Mouse (Mus musculus) layer of hippocampus, adult 18-20 months (tissue): ENCODE results near the gene Slc12a8. TPM values are rescaled to one million over a fixed set of nuclear protein-coding genes. Genes with fewer than 3 reads are reported as not detected.
"Not testable (repeated sequence)": the region's sequence is repeated elsewhere in the genome, so short reads cannot be mapped to it uniquely, and the experiment has no call there.

Source experiments
- DNase-seq, 2 experiments: peaks; one replicate each; pipeline ENCODE4 v3.0.0; 2022; ENCODE audit warnings: low spot score in 2 of 2
- long read RNA-seq: library from polyadenylated mRNA; stranded (forward); transcript quantifications from one replicate; pipeline ENCODE4 v2.0.0, GENCODE M21; 2021
- total RNA-seq, 2 experiments: library from RNA; stranded (reverse); gene quantifications; 2 replicates each; pipeline ENCODE4 v1.2.3; 2021

Gene Slc12a8
- total RNA-seq = under 1 TPM; 0.64 to 0.76 TPM
- long read RNA-seq, partial matches to known transcripts = 0 of 1 reads
- long read RNA-seq, other reads (novel, unspliced or antisense) = 0 of 1 reads

DNA sequence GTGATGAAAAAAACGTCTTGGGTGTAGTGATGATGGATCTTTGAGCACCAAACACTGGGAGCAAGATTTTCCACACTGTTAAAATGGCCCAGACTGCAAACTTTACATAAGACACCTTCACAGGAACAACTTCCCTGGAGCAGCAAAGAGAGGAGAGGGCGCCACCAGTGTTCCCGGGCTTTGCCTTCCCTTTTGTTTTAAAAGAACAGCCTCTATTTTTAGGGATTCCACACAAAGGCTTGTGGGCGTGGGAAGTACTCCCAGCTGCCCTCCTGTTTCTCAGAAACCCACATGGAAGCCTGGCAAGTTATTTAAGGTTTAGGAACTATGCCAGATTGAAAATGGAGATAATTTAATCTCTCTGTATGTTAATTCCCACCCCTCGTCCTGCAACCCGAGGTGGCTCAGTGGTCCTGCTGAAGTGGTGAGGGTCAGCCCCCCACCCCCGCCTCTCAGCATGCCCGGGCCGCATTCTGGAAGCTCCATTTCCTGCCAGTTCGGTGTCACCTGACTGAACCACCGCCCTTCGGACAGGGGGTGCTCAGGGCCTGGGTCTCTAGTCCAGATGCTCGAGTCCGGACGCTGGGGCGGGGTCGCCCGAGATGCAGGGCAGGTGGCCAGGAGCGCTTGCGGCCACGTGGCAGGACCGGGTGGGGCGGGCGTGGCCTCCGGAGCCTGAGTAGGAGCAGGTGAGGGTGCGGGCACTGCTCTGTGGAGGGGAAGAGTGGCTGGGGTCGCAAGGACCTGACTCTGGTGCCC is at the start of gene Slc12a8:
Gene Slc12a8 (plus strand): TSS at position 522 of the 759 bp plus-strand sequence.
- DNase-seq = peak; percentile 56 to 89

DNA sequence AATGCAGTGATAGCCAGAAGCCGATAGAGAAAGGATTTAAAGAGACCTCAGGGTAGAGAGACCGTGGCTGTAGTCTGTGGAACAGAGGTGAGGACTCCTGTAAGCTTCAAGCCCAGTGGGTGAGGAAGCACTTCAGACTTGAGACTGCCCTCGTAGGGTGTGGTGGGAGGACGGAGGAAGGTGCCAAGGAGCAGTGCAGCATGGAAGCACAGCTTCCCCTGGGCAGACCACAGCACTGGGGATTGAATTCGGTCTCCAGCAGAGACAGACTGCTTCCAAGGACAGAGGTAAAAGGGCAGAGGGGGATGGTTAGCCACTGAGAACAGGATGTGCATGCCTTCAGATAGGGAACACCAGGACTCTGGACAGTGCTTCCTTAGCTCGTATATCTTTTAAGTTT is 49.7 kb upstream of the Slc12a8 start:
- no peak for DNase-seq

DNA sequence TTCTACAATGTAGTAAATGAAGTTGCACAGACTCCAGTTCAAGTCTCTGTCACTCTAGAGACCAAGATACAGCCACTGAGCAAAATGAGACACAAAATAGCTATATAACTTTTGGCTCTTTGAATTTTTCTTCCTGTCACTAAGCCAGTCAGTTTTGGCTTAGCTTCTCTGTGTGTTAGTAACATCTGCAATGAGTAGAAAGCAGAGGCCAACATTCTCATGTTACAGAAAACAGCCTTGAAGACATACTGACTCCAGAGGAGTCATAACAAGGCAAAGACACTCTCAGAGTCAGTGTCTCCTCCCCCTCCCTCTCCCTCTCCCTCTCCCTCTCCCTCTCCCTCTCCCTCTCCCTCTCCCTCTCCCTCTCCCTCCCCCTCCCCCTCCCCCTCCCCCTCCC is 47.2 kb upstream of the Slc12a8 start:
- DNase-seq = no peak

DNA sequence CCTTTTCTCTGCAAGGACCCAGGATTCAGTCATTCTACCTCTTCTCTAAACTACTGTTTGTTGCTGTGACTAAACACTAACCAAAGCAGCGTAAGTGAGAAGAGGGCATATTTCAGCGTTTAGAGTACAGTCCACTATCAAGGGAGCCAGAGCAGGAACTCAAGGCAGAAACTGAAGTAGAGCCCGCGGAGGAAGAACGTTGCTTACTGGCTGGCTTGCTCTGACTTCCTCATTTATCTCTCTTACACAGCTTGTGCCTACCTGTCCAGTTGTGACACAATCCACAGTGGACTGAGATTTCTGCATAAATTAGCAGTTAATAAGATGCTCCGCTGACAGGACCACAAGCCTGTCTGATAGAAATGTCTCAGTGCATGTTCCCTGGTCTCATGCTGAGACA is 42.7 kb upstream of the Slc12a8 start:
- no peak for DNase-seq

DNA sequence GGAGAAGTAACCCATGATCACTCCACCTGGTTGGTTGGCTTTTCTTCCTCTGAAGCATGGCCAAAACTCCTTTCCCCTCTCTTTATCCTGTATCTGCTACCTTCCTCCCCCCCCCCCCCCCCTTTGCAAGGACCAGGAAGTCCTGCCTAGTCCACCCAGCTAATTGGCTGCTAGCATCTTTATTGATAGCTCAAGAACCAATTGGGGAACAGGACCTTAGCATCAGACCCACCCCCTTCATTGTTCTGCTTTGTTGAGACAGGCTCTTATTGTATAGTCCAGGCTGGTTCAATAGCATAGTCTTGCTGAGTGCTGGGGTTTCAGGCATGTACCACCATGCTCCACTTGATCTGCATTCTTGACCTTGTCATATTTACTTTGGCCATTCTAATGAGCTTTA is 37.2 kb upstream of the Slc12a8 start:
- no peak for DNase-seq

DNA sequence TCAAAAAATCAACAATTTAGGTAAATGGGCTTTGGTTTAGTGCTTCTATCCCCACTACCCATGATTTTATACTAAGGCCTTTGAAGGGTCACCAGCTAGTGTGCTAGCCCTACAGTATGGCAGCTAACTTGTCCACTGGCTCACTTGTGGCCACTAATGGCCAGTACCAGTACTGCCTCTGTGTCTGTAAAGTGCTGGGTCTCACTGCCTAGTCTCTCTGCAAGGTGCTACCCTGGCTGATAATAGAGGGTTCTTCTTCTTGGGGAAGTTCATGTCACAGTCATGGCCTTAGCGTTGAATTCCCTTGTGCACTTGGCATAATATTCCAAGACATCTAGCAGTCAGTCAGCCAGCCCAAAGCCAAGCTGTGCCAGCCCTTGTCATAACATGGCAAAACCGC is 36.0 kb upstream of the Slc12a8 start:
- DNase-seq = no peak

DNA sequence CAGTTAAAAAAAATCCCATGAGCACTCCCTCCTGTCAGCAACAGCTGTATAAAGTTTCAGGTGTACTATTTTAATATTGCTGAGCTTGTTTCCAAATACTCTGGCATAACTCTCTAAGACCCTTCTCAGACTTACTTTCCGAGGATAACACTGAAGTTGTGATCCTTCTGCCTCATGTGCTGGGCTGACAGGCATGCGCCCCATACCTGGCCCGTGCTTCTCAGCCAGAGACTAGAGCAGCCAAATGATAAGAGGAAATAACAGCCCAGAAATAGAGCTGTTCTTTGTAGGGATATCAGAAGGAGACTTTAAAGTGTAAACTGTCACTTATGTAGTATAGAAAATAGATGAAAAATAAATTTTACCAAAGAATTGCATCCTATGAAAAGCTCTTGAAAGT is 34.8 kb upstream of the Slc12a8 start:
- no peak for DNase-seq

DNA sequence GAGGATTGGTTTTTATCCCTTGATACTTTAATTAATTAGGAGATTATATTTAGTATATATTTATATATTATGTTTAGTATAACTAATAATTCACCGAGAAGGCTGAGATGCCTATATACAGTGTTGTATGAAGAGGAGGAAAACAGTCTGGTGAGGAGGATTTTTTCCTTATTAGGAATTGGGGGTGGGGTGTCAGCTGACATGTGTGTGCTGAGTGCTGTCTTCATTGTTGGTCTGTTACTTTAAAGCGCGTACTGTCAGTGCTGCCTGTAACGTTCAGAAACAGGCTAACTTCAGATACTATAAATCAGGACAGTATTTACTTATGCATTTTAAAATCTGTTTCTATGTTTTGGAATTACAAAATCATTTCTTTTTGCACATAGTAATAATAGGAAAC is 29.4 kb upstream of the Slc12a8 start:
- no peak for DNase-seq

DNA sequence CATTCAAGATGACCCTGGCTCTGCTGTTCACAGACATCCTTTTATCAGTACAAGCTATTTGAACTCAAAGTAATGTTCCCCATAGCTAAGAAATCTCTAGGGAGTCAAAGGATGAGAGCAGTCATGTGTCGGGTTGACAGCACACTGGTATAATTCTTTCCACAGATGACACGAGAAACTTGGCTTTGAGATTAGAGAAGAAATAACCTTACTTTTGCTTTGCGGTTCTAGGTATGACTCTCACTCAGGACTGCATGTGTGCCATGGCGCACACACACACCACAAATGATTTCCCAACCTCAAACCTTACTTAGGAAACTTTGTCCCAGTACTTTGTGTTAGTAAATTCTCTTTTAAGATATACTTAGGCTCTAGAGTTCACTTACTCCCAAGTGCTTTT is 22.8 kb upstream of the Slc12a8 start:
- no peak for DNase-seq

DNA sequence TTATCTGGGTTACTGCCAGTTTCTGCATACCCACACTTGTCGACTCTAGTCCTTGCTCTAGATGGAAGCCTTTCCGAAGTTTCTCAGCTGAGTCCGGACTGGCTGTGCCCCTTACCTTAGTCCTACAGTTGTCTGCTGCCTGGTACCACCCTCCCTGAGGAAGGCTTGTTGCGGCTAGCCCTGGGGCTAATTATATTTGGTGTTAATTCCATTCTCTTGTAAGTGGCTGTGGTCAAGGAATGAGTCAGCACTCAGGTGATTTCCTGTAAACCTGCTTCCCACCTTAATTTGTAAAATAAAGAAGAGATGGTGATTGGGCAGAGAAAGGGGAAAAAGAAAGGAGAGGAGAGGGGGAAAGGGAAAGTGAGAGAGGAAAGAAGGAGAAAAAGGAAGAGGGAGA is 9.0 kb upstream of the Slc12a8 start:
- DNase-seq = no peak

DNA sequence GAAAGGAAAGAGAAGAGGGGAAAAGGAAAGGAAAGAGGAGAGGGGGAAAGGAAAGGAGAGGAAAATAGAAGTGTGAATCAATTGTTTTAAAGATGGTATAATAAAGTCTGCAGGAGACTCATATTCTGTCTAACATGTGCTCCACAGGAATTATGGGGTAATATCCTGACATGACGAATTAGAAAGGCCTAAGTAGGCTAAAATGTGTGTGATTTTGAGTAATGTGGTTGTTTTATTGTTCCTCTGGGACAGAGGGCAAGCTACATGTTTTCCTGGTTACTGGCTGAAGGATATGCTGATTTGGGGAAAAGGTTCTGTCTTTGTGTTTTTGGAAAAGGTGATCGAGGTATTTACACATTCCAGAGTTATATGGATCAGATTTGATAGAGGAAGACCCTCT is 7.9 kb upstream of the Slc12a8 start:
- DNase-seq = not testable (repeated sequence)

DNA sequence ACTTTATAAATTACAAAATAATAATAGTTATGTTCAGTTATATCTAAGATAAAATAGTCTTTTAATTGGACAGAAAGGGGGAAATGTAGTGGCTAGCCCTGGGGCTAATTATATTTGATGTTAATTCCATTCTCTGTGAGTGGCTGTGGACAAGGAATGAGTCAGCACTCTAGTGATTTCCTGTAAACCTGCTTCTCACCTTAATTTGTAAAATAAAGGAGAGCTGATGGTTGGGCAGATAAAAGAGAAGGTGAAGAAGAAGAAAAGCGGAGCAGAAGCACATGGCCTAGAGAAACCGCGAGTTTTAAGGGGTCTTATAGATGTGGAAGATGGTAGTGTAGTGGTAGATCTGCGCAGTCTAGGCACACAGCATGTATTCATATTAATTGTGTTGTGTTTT is 6.3 kb upstream of the Slc12a8 start:
- DNase-seq = not testable (repeated sequence)

DNA sequence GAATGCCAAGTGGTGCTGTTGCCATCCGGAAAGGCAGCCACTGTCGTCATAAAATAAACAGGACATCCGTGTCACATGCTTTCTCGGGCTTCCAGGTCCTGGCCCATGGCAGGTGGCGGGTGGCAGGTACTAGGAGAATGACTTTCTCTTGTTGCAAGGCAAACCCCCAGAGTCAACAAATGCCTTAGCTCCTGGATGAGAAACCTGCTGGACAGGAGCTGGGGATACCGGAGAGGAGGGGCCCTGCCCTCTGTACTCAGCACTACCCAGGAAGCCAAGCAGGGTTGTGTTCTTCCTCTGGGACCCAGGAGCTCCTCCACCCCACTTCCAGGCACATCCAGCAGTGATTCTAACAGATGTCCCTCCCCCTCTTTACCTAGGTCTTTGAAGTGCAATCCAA is 4.6 kb upstream of the Slc12a8 start:
- no peak for DNase-seq

DNA sequence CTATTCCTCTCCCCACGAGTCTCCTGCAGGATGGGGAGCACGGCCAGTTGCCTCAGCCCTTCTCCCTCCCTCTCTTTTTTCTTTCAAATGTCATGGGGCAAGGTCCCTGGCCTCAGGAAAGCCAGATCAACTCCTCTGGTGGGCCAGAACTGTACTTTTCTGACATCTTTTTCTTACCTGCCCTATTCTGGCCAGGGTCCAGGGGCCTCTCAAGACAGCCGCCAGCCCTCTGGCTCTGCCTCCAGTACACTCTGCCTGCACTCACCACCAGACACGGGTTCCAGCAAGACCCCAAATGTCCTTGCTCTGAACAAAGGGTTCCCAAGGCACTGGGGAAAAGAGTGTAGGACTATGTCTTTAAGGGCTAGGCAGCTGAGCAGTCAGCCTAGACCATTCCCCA is 499 bp downstream of the Slc12a8 start:
- no peak for DNase-seq

DNA sequence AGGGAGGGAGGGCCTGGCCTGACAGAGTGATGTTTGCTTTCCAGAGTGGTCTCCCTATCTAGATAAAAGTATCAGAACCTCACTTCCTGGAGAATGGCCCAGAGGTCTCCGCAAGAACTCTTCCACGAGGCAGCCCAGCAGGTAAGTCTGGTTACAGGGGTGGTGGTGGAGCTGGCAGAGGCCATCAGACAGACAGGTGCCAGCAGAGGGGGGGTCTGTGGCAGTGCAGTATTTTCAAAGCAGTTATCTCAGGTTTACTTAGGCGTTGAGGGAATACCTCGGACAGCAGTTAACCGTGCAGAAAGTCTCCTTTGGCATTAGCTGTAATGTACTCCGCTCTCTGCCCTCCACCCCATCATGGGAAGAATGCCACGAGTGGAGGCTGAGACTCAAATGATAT is 1.1 kb downstream of the Slc12a8 start:
- no peak for DNase-seq

DNA sequence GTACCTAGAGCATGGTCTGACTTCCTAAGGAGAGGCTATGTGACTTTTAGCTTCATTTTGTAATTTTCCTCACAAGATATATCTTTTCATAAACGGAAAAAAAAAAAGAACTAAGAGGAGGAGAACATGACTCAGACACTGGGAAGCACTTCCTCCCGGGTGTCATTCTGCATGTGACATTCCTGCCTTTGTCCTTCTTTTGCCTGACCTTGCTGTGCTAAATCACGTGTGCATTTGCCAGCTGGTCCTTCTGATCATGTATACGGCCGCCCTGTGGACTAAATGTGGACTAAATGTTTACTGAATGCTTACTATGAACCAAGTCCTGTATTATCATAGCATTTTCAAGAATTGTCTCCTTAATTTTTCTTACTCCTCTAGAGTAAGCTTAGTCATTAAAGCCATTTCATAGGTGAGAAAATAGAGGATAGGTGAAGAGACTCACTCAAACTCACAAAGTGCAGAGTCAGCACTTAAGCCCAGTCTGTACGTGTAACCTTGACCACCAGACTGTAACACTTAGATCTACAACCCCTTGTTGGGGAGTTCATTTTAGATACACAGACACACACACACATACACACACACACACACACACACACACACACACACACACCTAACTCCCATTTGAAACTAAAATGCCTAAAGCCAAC is 2.9 kb downstream of the Slc12a8 start:
- DNase-seq = no peak

DNA sequence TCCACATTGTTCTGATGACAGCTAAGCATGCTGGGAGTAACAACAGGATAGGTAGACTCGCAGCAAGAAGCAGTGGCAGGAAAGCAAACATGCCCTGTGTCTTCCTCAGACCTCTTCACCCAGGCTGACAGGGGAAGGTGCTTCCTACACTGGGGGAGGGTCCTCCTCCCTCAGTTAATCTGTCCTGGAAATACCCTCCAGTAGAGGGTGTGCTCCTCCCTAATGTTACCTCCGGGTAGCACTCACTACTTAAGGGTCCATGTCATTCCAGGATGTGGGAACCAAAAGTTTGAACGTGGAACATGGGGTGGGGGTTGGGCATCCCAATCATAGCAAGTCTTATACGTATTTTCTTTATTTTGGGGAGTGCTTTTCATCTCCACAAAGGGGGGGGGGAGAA is 5.4 kb downstream of the Slc12a8 start:
- no peak for DNase-seq

DNA sequence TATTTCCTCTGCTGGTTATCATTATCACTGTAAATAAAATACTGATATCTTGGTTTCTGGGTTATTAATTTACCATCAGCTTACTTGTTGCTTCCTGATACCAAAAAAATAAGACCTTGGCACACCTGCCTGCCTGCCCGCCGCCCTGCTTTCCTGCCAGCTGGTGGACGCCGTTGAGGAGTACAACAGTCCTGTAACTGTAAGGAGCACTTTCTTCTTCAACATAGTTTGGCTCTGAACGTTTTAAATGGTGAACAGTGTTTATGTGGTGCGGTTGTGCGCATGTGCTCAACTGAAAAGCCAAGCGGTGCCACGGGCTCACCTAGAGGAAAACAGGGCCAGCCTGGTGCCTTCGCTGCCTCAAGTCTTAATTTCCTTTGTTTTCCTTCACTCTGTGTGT is 6.4 kb downstream of the Slc12a8 start:
- DNase-seq = no peak

DNA sequence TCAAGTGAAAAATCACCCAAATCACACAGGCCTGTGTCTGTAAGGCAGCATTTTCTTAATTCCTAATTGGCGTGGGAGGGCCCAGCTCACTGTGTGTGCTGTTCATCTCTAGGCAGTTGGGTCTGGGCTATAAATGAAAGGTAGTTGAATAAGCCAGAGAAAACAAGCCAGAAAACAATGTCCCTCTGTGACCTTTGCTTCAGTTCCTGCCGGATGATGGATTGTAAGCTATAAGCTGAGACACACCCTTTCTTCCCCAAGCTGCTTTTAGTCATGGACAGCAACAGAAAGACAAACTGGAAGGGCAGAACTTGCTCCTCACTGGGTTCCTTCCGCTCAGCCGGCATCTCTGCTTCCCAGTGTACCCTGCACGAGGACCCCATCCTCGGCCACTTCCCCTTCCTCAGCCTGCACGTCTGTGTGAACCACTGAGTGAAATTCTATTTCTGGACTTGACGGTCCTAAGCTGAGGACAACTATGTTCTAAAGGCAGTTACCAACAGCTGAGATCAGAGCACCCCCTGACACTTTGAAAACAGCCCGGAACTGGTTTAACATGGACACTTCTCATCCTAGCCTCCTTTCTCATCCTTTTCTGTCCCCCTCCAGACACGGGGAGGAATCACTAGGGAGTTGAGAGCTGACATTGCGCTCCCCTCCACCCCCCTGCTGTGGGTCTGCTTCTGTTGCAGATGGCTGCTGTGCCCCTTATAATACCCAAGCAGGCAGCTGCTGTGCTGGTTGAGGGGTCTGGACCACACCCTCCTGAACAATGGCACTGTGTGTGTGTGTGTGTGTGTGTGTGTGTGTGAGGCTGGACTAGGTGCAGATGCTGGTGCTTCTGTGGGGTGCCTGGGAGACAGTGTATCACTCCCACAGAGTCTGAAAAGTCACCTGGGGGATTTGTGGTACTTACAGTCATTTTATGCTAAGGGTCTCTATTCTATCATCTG is 12.7 kb downstream of the Slc12a8 start:
- no peak for DNase-seq

DNA sequence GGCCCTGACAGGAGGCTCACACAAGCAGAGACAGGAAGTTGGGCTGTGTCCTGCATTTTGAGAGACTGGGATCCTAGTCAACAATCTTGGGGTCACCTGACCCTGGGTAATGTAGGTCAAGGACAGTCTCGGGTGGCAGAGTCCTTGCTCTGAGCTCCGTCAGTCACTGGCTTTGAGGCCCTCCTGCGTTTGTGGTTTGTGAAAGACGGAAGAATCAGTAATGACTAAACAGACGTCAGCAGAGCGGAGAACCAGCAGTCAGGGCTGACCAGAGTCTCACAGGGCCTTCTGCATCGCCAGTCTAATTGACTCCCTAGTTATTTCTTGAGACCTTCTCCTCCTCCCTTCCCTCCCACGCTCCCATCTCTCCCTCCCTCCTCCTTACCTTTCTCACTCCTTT is 14.1 kb downstream of the Slc12a8 start:
- DNase-seq = no peak

DNA sequence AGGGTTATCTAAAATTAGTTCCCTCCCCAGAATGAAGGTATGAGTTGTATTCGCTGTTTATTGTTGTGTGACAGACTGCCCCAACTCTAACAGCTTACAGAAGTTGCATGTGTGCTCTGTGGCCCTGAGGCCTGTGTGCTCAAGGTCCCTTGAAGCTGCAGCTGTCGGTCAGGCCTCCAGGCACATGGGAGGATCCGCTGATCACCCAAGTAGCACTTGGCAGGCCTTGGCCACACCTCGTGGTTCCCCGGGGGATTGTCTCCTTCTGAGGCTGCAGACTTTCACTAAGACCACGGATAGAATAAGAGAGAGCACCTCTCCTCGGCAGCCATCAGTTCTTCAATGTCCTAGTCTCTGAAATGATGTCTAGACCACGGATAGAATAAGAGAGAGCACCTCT is 19.3 kb downstream of the Slc12a8 start:
- no peak for DNase-seq
